Mouse (Mus musculus): ENCODE measurements around the gene Mrgprd.

GRCm38 (mm10) chr7:145284293-145284692 lies 30.3 kb upstream of the Mrgprd start:
- TF ChIP-seq CTCF (conservative IDR thresholded peaks at IDR 0.05; ENCODE audit: insufficient read depth, insufficient read length, low read depth, low read length) (no peak), POLR2A (IDR thresholded peaks at IDR 0.05; ENCODE audit: low read depth, low read length) (no peak)
